In the genomic region with DNA sequence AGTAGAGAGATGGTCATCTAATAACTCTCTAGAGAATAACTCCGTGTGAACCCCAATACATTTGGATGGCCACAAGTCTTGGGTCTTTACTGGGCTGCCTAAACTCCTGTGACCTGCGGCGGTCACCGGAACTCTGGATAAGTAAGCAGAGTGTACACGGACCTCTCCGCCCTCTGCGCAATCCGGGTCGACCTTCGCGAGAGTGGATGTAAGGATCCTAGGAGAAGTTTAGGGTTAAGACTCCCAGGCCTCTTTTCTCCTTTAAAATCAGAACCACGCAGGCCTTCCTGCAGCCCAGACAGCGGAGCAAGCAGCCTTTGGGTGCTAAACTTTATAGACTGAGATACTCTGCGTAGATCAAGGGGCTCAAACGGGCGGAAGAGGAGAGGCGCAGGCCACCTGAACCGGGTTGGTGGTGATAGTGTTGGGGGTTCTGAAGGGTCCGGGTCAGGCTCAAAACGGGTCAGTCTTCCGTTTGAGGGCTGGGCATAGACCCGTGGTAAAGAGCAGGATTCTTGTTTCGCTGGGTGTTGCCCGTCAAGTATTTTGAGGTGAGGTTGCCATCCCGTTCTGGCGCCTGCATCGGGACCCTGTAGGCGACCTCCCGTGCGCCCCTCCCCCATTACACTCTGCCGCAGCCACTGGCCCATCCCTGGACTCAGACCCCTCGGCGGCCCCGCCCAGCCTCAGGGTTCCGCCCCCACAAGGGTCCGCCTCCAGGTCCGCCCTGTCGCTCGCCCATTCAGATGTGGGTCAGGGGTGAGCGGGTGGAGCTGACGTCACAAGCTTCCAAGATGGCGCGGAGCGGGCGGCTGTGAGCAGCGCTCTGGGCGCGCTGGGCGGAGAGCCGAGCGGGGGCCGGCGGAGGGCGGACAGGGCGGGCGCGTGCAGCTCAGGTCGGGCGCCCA, we compare ENCODE assay signal across 8 mouse cellular contexts. TPM values are rescaled to one million over a fixed set of nuclear protein-coding genes. Genes with fewer than 3 reads are reported as not detected.
DNase-seq lines count a peak whose midpoint lies in the region; ATAC-seq lines count a peak whose summit lies in the region.

A gene (plus strand): TSS at position 779 of the 908 bp plus-strand sequence.

- no peaks in the 10 kb centered on the region for H3K27me3 ChIP-seq in intestine, embryonic 14.5 days (replicated peaks; ENCODE audit: control insufficient read depth, insufficient read depth, low read length)

- DNase-seq in adrenal gland, adult 18-20 months (ENCODE audit: low spot score in 2 of 2): peak; percentile 94 to 95
- peak; percentile 99 for DNase-seq in embryo, embryonic 11 days
- peak; percentile 95 for DNase-seq in gastrocnemius, postnatal 25 days
- DNase-seq in intestine, embryonic 14.5 days (ENCODE audit: low spot score): peak; percentile 95
- peak; percentile 86 to 97 for DNase-seq in left cerebral cortex, postnatal 10 days (ENCODE audit: extremely low spot score in 1 of 2, low spot score in 2 of 2)
- peak; percentile 94 for DNase-seq in right cerebral cortex, postnatal 10 days (ENCODE audit: low spot score in 2 of 2)
- DNase-seq in urinary bladder, postnatal 14 days (ENCODE audit: low spot score): peak; percentile 96

- H3K4me3 ChIP-seq in intestine, embryonic 14.5 days (ENCODE audit: low read depth, low read length): peak within 1 kb of the TSS; percentile 94

- H3K9me3 ChIP-seq in intestine, embryonic 14.5 days (ENCODE audit: control insufficient read depth, low read length): no peaks in the 10 kb centered on the region

- H3K27ac ChIP-seq in intestine, embryonic 14.5 days (ENCODE audit: low read depth): peak within 1 kb of the TSS; percentile 91

- peak within 1 kb of the TSS; percentile 76 for H3K4me2 ChIP-seq in intestine, embryonic 14.5 days (ENCODE audit: low read length)

- ATAC-seq in intestine, embryonic 14.5 days (replicated peaks; ENCODE audit: low FRiP score, low TSS enrichment, low read depth): peak; percentile 99
- peak; percentile 86 for ATAC-seq in megakaryocyte progenitor cell, adult 5-6 weeks (replicated peaks; ENCODE audit: poor library complexity)

- WGBS in intestine, embryonic 14.5 days: 3% methylated on average over 59 of the region's 59 CpGs

- no peaks in the 10 kb centered on the region for H3K36me3 ChIP-seq in intestine, embryonic 14.5 days (ENCODE audit: control insufficient read depth, insufficient read depth, low read length)

- intact Hi-C loops in left cerebral cortex, postnatal 10 days (cut with DNase I): no loop called here

- H3K4me1 ChIP-seq in intestine, embryonic 14.5 days (replicated peaks; ENCODE audit: control insufficient read depth, insufficient read depth, low read length): peaks cover 29% of the 10 kb centered on the region

- H3K9ac ChIP-seq in intestine, embryonic 14.5 days (ENCODE audit: low read length): peak within 1 kb of the TSS; percentile 95

RNA-seq across cellular contexts. Expression of the gene that starts here (rescaled TPM):
- 1 to 10 TPM; 2.1 to 2.2 TPM for total RNA-seq in adrenal gland, adult 18-20 months (2021)
- total RNA-seq in gastrocnemius, postnatal 25 days (2021): under 1 TPM; 0.83 to 0.97 TPM
- polyA plus RNA-seq in intestine, embryonic 14.5 days (2014; fragmentation: Nextera tagmentation; extraction: Ambion mirVana): 5.0 and 5.3 TPM in 2 replicates
- 1 to 10 TPM; 6.6 TPM for total RNA-seq in left cerebral cortex, postnatal 10 days (2021)
- total RNA-seq in megakaryocyte progenitor cell, adult 5-6 weeks (2015): 1.8 and 1.9 TPM in 2 replicates
- 2.1 and 2.3 TPM in 2 replicates for total RNA-seq in megakaryocyte progenitor cell, adult 5-6 weeks (2017)

Comparison
In these comparisons a context has a peak if more than half of its experiments do, and no peak if none do; other contexts are left out.
1. Peak in every context shown above with its lines: DNase-seq, ATAC-seq, H3K4me3 ChIP-seq and H3K27ac ChIP-seq.
2. Peak in DNase-seq in gastrocnemius, postnatal 25 days; RNA of the gene not detected or under 1 TPM.